Mouse (Mus musculus) hindbrain, embryonic 14.5 days (tissue): ENCODE results near the gene Wnk1. TPM values are rescaled to one million over a fixed set of nuclear protein-coding genes. Genes with fewer than 3 reads are reported as not detected.

Experiments
- ATAC-seq: fragments of 200-750 bp; cut with Nextera tagmentation; 2 replicates; pipeline ENCODE4 v1.8.0; 2017; ENCODE audit warnings: moderate number of reproducible peaks, mild to moderate bottlenecking, moderate TSS enrichment, moderate library complexity; ENCODE audit not compliant: low FRiP score
- DNase-seq: peaks from one replicate; pipeline ENCODE4 v3.0.0-alpha.2; 2015; ENCODE audit warnings: low spot score
- H3K27ac ChIP-seq: fragments of 300-500 bp; sonication (generic); 2 replicates; pipeline ENCODE4 v1.5.1; 2014; ENCODE audit warnings: mild to moderate bottlenecking, moderate library complexity
- H3K27me3 ChIP-seq: fragments of 300-500 bp; sonication (generic); 2 replicates; pipeline ENCODE4 v1.6.1; 2014; ENCODE audit warnings: mild to moderate bottlenecking, low read length, mixed read lengths; ENCODE audit not compliant: control insufficient read depth, insufficient read depth
- H3K36me3 ChIP-seq: fragments of 300-500 bp; sonication (generic); replicated peaks from 2 replicates; pipeline ENCODE4 v1.6.1; 2014; ENCODE audit not compliant: control insufficient read depth, insufficient read depth
- H3K4me1 ChIP-seq: fragments of 300-500 bp; sonication (generic); replicated peaks from 2 replicates; pipeline ENCODE4 v1.6.1; 2014; ENCODE audit warnings: antibody characterized with exemption, low read length, mixed read lengths; ENCODE audit not compliant: control insufficient read depth, insufficient read depth
- H3K4me2 ChIP-seq: fragments of 300-500 bp; sonication (generic); replicated peaks from 2 replicates; pipeline ENCODE4 v1.6.1; 2014; ENCODE audit warnings: mild to moderate bottlenecking, moderate library complexity
- H3K4me3 ChIP-seq: fragments of 300-500 bp; sonication (generic); replicated peaks from 2 replicates; pipeline ENCODE4 v1.5.1; 2014; ENCODE audit warnings: mild to moderate bottlenecking, low read length
- H3K9ac ChIP-seq: fragments of 300-500 bp; sonication (generic); 2 replicates; pipeline ENCODE4 v1.6.1; 2014
- H3K9me3 ChIP-seq: fragments of 300-500 bp; sonication (generic); 2 replicates; pipeline ENCODE4 v1.6.1; 2016; ENCODE audit warnings: low read length; ENCODE audit not compliant: control insufficient read depth
- whole genome bisulfite sequencing: fragments of 180-500 bp; shearing (Covaris S2); extraction: QIAGEN DNeasy Blood & Tissue Kit; methylation state at CpG from one replicate; pipeline ENCODE4 v1.1.7; 2014; 5-methylcytosine and 5-hydroxymethylcytosine counted together
- polyA plus RNA-seq: library from polyadenylated mRNA; unstranded; fragments of >200 nt; fragmentation: Nextera tagmentation; extraction: Ambion mirVana; gene quantifications from 2 replicates; pipeline ENCODE4 v1.2.1, GENCODE M21; 2014

Wnk1 gene
- polyA plus RNA-seq, 1 experiment from 2014 or later, result 59.1 TPM

DNA sequence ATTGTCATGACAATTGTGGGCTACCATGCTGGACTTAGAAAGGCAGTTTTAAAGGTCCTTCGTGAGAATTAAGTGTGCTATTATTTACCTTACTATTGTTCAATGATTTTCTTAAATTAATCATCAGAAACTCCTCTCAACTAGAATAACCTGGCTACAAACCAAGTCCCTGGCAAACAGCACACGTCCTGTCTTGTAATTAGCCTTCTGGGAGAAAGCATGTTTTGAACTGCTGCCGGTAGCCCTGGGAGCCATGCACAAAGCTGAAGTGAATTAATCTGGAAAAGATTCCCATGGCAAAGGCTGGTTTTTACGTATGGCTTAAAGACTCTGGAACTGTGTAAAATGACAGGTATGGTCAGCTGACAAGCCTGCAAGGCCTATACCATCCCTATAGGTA, 6.9 kb upstream of the Wnk1 start:
- H3K4me1 ChIP-seq, result no peaks in the 10 kb centered on the region
- DNase-seq, result no peak
- H3K4me3 ChIP-seq, result no peak overlapping the region
- no peaks in the 10 kb centered on the region for H3K27me3 ChIP-seq
- ATAC-seq, result no peak
- no peak overlapping the region for H3K4me2 ChIP-seq
- H3K9me3 ChIP-seq, result no peaks in the 10 kb centered on the region
- H3K36me3 ChIP-seq, result no peaks in the 10 kb centered on the region
- no peak overlapping the region for H3K9ac ChIP-seq
- H3K27ac ChIP-seq, result no peak overlapping the region
- WGBS, result 64% methylated on average over 4 of the region's 4 CpGs

DNA sequence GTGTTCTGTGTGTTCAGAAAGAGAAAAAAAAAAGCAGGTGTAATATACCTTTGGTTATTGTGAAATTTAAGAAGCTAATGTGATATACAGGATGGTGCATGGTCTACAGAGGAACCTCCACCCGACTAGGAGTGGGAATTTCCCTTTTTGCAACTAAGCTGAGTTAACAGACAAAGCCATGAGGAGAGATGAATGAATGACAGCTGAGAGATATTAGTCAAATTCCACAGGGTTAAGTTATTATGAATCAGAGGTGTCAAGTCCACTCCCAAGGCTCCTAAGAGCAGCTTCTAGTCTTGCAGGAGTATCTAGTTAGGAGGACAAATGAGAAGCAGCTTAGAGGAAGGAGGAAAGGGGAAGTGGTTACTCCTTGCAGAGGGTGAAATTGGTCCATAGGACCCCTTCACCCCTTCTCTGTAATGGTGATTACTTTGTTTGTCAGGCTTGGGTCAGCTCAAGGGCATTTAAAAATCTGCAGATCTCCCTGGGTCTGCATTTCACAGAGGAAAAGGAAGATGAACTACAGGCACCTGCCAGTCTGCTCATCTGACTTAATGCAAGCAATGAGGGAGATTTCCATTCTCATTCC, 4.3 kb upstream of the Wnk1 start:
- ATAC-seq, result no peak
- Histone ChIP-seq H3K4me3 (no peak overlapping the region), H3K27me3 (no peaks in the 10 kb centered on the region), H3K27ac (no peak overlapping the region), H3K4me1 (no peaks in the 10 kb centered on the region), H3K9me3 (no peaks in the 10 kb centered on the region), H3K4me2 (no peak overlapping the region), H3K9ac (no peak overlapping the region), H3K36me3 (no peaks in the 10 kb centered on the region)
- no peak for DNase-seq
- WGBS, result 82% methylated on average over 1 of the region's 1 CpGs

- no peak for ATAC-seq
- Histone ChIP-seq H3K4me2 (no peak overlapping the region), H3K9ac (no peak overlapping the region), H3K27me3 (no peaks in the 10 kb centered on the region), H3K27ac (no peak overlapping the region), H3K36me3 (no peaks in the 10 kb centered on the region), H3K4me1 (peaks cover 12% of the 10 kb centered on the region), H3K9me3 (no peaks in the 10 kb centered on the region), H3K4me3 (no peak overlapping the region)
- WGBS, result 93% methylated on average over 4 of the region's 4 CpGs
- DNase-seq, result no peak
Observed at GRCm38 (mm10) chr6:120040557-120040857, 2.0 kb upstream of the Wnk1 start.

DNA sequence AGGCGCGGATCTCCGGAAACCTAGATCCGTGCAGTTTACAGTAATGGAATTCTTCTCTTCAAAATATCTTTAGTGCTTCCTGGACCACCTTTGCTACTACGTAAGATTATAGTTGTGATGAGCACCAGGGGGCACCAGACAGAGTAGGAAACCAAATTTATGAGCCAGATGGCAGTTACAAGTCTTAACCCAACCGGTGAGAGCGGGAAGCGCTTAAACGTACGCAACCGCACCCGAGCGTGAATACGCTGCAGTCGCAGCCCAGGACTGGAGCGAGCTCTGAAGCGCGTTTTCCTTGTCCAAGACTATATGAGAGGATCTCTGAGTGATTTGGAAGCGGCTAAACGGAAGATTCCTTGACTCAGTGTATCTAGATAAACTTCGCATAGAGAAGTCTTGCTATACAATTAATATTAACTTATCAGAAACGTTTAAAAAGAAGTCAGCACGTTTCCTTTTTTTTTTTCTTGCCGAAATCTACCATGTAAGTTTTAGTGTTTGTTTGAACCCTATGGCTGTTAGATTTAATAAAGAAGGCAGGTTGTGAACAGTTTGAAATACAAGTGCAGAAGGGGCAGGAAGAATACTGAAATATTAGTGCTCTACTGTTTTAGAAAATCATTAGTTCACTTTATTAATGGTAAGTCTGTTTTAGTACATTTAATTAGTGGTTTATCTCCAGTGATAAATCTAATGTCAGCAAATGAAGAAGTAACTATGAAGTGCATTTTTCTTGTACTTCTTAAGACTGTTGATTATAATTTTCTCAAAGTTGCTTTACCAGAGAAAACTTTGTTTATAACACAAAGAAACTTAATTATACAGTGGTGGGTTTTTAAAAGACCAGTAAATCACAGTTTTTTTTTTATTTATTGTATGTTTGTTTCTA, 1.4 kb upstream of the Wnk1 start:
- Histone ChIP-seq H3K9me3 (no peaks in the 10 kb centered on the region), H3K4me2 (peak overlapping the region; percentile 78), H3K27ac (peak overlapping the region; percentile 66; the same call in 1 of the 2 replicates), H3K4me1 (peaks cover 15% of the 10 kb centered on the region), H3K4me3 (peak overlapping the region; percentile 93), H3K9ac (peak overlapping the region; percentile 47; the same call in 1 of the 2 replicates), H3K36me3 (no peaks in the 10 kb centered on the region), H3K27me3 (no peaks in the 10 kb centered on the region)
- DNase-seq (peak; percentile 85), ATAC-seq (peak; percentile 28; the same call in 1 of the 2 replicates)
- 2% methylated on average over 24 of the region's 24 CpGs for WGBS

DNA sequence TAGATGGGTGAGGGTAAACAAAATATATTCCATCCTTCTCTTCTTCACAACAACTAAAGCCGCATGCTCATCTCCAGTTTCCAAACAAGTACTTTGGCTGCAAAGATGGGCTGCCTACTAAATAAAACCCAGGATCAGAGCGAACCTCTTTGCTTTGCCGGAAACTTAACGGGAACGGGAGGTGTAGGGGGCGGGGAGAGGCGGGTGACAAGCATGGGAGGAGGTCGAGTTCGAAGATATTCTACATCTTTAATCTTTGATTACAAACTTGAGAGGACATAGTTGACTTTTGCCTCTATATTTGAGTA, 738 bp upstream of the Wnk1 start:
- Histone ChIP-seq H3K4me3 (peak overlapping the region; percentile 93), H3K9me3 (no peaks in the 10 kb centered on the region), H3K27ac (peak overlapping the region; percentile 66), H3K4me1 (peaks cover 18% of the 10 kb centered on the region), H3K36me3 (no peaks in the 10 kb centered on the region), H3K4me2 (peak overlapping the region; percentile 78), H3K9ac (peak overlapping the region; percentile 47), H3K27me3 (no peaks in the 10 kb centered on the region)
- ATAC-seq, result no peak
- WGBS, result under 1% methylated on average over 9 of the region's 9 CpGs
- DNase-seq, result no peak

GRCm38 (mm10) chr6:120037636-120038365, 671 bp downstream of the Wnk1 start:
- Histone ChIP-seq H3K4me2 (peak overlapping the region; percentile 78), H3K4me3 (peak overlapping the region; percentile 93), H3K27me3 (no peaks in the 10 kb centered on the region), H3K4me1 (peaks cover 18% of the 10 kb centered on the region), H3K9ac (peak overlapping the region; percentile 68), H3K9me3 (no peaks in the 10 kb centered on the region), H3K27ac (peak overlapping the region; percentile 97), H3K36me3 (0 out of 2 replicates have a peak, but pooled peaks cover 4% of the 10 kb centered on the region)
- ATAC-seq (peak; percentile 25), DNase-seq (peak; percentile 53)
- under 1% methylated on average over 67 of the region's 85 CpGs for WGBS

DNA sequence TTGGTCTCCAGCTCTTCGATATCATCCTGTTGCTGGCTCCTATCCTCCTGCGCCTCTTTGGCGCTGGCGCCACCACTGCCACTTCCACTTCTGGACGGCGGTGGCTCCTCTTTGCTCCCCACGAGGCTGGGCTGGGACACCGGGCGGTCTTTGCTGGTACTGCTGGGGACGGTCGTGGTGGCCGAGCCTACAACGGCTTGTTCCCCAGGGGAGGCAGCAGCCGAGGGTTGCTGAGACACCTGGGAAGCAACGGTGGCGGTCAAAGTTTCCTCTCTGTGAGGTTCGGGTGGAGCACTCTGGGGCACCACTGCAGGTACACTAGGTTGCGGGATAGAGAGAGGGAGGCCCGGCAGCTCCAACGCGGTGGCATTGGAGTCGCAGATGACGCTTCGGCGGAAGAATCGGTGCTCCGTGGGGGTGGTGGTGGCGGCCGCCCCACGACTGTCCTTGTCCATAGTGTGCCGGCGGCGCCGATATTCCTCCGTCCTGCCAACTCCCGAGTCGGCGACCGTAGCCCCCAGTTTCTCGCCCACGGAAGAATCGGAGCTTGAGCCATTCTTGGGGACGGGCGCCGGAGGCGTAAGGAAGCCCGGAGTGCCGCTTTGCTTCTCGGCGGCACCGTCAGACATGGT, 1.4 kb downstream of the Wnk1 start:
- H3K27ac ChIP-seq, result peak overlapping the region; percentile 97
- no peaks in the 10 kb centered on the region for H3K27me3 ChIP-seq
- ATAC-seq, result no peak
- WGBS, result under 1% methylated on average over 51 of the region's 51 CpGs
- H3K4me2 ChIP-seq, result peak overlapping the region; percentile 78
- 0 out of 2 replicates have a peak, but pooled peaks cover 7% of the 10 kb centered on the region for H3K36me3 ChIP-seq
- peak overlapping the region; percentile 68 for H3K9ac ChIP-seq
- peak overlapping the region; percentile 93 for H3K4me3 ChIP-seq
- peaks cover 18% of the 10 kb centered on the region for H3K4me1 ChIP-seq
- DNase-seq, result peak; percentile 40
- H3K9me3 ChIP-seq, result no peaks in the 10 kb centered on the region

DNA sequence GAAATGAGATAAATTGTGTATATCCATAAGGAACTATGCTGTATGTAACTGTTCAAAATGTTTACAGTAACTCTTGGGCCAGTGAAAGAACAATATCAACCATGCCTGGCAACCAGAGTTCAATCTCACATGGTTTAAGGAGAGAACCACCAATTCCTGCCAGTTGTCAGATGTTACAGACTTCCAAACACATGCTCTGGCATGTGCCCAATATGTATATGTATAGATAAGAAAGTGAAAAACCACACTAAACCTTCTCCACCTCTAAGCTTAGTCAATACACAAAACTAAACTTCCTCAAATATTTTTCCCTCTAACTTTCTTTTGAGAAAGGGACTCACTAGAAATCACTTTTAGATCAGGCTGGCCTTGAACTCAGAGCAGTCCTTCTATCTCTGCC, 13.9 kb downstream of the Wnk1 start:
- H3K4me3 ChIP-seq, result no peak overlapping the region
- ATAC-seq (no peak), DNase-seq (no peak)
- H3K27ac ChIP-seq, result no peak overlapping the region
- H3K9me3 ChIP-seq, result no peaks in the 10 kb centered on the region
- H3K9ac ChIP-seq, result no peak overlapping the region
- H3K4me2 ChIP-seq, result no peak overlapping the region
- no peaks in the 10 kb centered on the region for H3K27me3 ChIP-seq
- 0 out of 2 replicates have a peak, but pooled peaks cover 3% of the 10 kb centered on the region for H3K4me1 ChIP-seq
- peaks cover 6% of the 10 kb centered on the region; the same call in 1 of the 2 replicates for H3K36me3 ChIP-seq

DNA sequence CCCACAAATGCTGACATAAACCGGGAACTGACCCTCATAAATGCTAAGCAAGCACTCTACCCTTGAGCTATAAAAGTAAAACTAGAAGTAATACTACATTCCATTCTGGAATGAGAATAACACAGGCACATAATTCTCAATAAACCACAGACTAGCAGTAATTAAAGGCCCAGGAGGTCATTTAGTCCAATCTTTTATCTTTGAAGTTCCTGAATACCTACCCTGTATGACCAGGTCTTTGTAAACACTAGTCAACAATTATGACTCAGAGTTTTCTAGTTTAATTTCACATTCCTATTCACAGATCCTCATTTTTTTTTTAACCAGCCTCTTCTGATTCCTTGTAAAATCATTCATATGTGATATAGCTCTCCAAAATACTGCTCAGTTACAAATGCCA, 14.7 kb downstream of the Wnk1 start:
- peaks cover 6% of the 10 kb centered on the region; the same call in 1 of the 2 replicates for H3K4me1 ChIP-seq
- H3K9ac ChIP-seq, result no peak overlapping the region
- no peak overlapping the region for H3K4me3 ChIP-seq
- H3K27me3 ChIP-seq, result no peaks in the 10 kb centered on the region
- WGBS, result 93% methylated on average over 1 of the region's 1 CpGs
- no peak overlapping the region for H3K27ac ChIP-seq
- H3K4me2 ChIP-seq, result no peak overlapping the region
- H3K9me3 ChIP-seq, result no peaks in the 10 kb centered on the region
- DNase-seq (no peak), ATAC-seq (no peak)
- peaks cover 6% of the 10 kb centered on the region; the same call in 1 of the 2 replicates for H3K36me3 ChIP-seq
